Mouse (Mus musculus): ENCODE data around the gene Rag2. TPM values are rescaled to one million over a fixed set of nuclear protein-coding genes. Genes with fewer than 3 reads are reported as not detected.

Gene Rag2
- polyA plus RNA-seq (2014; fragmentation: Illumina TruSeq; extraction: RNeasy Lipid Tissue Mini Kit (QIAGEN cat#74804); ENCODE audit: low read depth, low replicate concordance) = not detected

DNA sequence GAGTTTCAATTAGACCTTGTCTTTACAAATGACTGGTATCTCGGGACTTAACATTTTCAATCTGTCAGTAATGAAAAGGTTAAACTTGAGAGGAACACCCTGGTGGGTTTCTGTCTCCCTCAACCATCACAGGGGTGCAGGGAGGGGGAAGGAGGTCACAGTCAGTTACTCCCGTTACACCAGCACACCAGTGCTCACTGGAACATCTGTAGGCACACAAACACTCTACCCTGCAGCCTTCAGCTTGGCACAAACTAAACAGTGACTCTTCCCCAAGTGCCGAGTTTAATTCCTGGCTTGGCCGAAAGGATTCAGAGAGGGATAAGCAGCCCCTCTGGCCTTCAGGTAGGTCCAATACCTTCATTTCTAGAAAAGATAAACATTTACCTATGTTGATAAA, at the start of gene Rag2:
Gene Rag2 (plus strand): TSS at position 193 of the 400 bp plus-strand sequence.

DNA sequence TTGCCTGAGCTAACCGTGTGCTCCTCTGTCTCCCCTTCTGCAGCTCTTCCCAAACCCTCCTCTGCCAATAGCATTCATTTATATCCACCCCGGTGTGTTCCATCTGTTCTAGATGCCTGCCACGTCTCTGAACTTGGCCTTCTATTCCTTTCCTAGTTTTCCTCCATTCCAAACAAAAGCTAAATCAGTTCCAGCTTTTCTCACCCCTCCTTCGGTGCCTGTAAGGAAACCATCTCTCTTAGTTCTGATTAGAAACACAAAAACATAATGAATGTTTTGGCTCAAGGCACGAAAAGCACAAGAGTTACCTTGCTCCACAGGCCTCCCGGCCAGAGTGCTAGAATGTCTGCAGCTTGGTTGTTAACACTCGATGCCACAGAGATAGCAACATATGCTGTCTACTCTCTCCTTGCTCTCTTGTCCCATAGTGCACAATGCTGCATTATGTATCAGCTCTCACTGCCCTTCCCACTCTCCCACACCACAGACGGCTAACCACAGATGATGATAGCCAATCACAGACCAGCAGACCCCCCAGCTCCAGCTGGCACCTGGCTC, 24.7 kb downstream of the Rag2 start, which contains the start of the genes Rag1 and B230118H07Rik:
Gene Rag1 (minus strand): TSS at position 388 of the 558 bp plus-strand sequence.
Gene B230118H07Rik (minus strand): TSS at position 419 of the 558 bp plus-strand sequence.

DNA sequence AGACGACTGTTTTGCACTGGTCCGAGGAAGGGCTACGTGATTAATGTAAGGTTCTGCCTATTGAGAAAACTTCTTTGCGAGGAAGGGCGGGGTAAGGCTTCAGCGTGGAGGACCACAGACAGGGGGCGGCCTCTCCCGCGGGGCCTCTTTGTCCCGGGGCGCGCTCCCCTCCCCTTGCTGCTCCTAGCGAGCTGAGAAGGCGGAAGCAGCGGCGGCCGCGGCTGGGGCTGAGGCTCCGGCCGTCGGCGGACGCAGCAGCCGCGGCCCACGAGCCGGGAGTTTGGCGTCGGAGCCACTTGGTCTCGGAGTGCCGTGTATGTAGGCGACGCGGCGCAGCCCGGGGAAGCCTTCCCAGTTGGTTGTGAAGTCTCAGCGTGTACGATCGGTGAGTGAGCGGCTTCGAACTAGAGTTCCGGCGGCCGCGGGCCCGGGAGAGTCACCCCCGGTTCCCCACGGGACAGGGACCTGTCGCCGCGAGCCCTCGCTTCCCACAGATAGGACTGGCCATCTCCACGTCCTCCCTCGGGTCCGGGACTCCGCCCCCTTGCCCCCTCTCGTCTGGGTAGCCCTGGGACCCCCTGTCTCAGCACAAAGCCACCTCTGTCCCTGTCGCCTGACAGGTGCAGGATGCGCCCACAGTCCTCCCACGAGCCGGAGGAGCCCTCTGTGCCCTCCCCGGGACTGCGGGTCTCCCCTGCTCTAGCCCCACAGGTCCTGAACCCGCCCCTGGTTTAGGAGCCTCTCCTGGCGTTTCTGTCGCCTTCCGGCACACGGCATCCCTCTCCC, 53.9 kb downstream of the Rag2 start, which contains the start of gene Traf6:
Gene Traf6 (plus strand): TSS at position 194 of the 786 bp plus-strand sequence.

Other genes with a start within 250 kb of the Rag2 start
- gene Rag1, start 24.8 kb downstream of the Rag2 start, polyA plus RNA-seq (2014; fragmentation: Illumina TruSeq; extraction: RNeasy Lipid Tissue Mini Kit (QIAGEN cat#74804); ENCODE audit: low read depth, low replicate concordance) = not detected
- 115 TPM for gene B230118H07Rik, start 24.8 kb downstream of the Rag2 start, polyA plus RNA-seq (2014; fragmentation: Illumina TruSeq; extraction: RNeasy Lipid Tissue Mini Kit (QIAGEN cat#74804); ENCODE audit: low read depth, low replicate concordance)
- gene Traf6, start 53.7 kb downstream of the Rag2 start, polyA plus RNA-seq (2014; fragmentation: Illumina TruSeq; extraction: RNeasy Lipid Tissue Mini Kit (QIAGEN cat#74804); ENCODE audit: low read depth, low replicate concordance) = 8.0 TPM